Mouse (Mus musculus) neural tube, embryonic 14.5 days (tissue): ENCODE results near the gene Mcrip2. TPM values are rescaled to one million over a fixed set of nuclear protein-coding genes. Genes with fewer than 3 reads are reported as not detected.

Experiments used
- ATAC-seq: fragments of 200-750 bp; cut with Nextera tagmentation; 2 replicates; pipeline ENCODE4 v1.8.0; 2017; ENCODE audit warnings: low read depth, mild to moderate bottlenecking, moderate TSS enrichment, moderate library complexity
- H3K27ac ChIP-seq: fragments of 300-500 bp; sonication (generic); 2 replicates; pipeline ENCODE4 v1.5.1; 2014; ENCODE audit warnings: low read depth, mild to moderate bottlenecking, control low read depth, low read length, moderate library complexity, mixed read lengths
- H3K27me3 ChIP-seq: fragments of 300-500 bp; sonication (generic); 2 replicates; pipeline ENCODE4 v1.6.1; 2014; ENCODE audit warnings: low read length; ENCODE audit not compliant: control insufficient read depth, insufficient read depth
- H3K36me3 ChIP-seq: fragments of 300-500 bp; sonication (generic); 2 replicates; pipeline ENCODE4 v1.6.1; 2014; ENCODE audit warnings: low read length, mixed read lengths; ENCODE audit not compliant: control insufficient read depth, insufficient read depth
- H3K4me1 ChIP-seq: fragments of 300-500 bp; sonication (generic); 2 replicates; pipeline ENCODE4 v1.6.1; 2014; ENCODE audit warnings: low read length; ENCODE audit not compliant: control insufficient read depth, insufficient read depth
- H3K4me2 ChIP-seq: fragments of 300-500 bp; sonication (generic); 2 replicates; pipeline ENCODE4 v1.6.1; 2014; ENCODE audit warnings: mild to moderate bottlenecking, low read depth, low read length, control low read depth
- H3K4me3 ChIP-seq: fragments of 300-500 bp; sonication (generic); 2 replicates; pipeline ENCODE4 v1.5.1; 2014; ENCODE audit warnings: low read depth, low read length, control low read depth, mixed read lengths
- H3K9ac ChIP-seq: fragments of 300-500 bp; sonication (generic); replicated peaks from 2 replicates; pipeline ENCODE4 v1.6.1; 2014; ENCODE audit warnings: low read depth, mild to moderate bottlenecking, control low read depth, low read length, mixed read lengths
- H3K9me3 ChIP-seq: fragments of 300-500 bp; sonication (generic); 2 replicates; pipeline ENCODE4 v1.6.1; 2016; ENCODE audit warnings: low read length; ENCODE audit not compliant: control insufficient read depth
- WGBS: fragments of 180-500 bp; shearing (Covaris S2); extraction: QIAGEN DNeasy Blood & Tissue Kit; methylation state at CpG from one replicate; pipeline ENCODE4 v1.1.7; 2014; 5-methylcytosine and 5-hydroxymethylcytosine counted together
- polyA plus RNA-seq: library from polyadenylated mRNA; unstranded; fragments of >200 nt; fragmentation: Nextera tagmentation; extraction: Ambion mirVana; gene quantifications from 2 replicates; pipeline ENCODE4 v1.2.1, GENCODE M21; 2014

Gene Mcrip2
- polyA plus RNA-seq, 1 experiment from 2014 or later = 22.4 TPM

DNA sequence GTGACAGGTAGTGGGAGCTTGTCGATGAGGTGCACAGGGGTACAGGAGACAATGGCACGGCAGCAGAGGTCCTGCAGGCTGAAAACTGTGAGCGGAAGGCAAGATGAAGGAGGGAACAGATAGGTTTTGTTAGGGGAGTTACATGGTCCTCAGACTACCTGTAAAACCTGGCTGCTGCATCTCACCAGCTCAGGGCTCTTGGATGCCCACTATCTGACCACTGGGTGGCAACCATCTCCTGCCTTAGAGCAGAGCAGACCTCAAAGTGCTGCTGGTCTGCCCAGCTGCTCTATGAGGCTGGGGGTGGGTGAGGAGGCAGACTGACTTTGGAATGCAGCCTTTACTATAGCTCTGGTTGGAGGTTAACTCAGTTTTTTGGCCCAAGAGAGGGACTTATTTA, 15.3 kb upstream of the Mcrip2 start:
- Histone ChIP-seq H3K36me3 (peaks cover 27% of the 10 kb centered on the region; the same call in 1 of the 2 replicates), H3K9me3 (no peaks in the 10 kb centered on the region), H3K4me3 (no peak overlapping the region), H3K27me3 (no peaks in the 10 kb centered on the region), H3K9ac (no peak overlapping the region), H3K4me1 (peaks cover 3% of the 10 kb centered on the region; the same call in 1 of the 2 replicates), H3K27ac (no peak overlapping the region), H3K4me2 (no peak overlapping the region)
- 95% methylated on average over 3 of the region's 3 CpGs for WGBS
- ATAC-seq = no peak

DNA sequence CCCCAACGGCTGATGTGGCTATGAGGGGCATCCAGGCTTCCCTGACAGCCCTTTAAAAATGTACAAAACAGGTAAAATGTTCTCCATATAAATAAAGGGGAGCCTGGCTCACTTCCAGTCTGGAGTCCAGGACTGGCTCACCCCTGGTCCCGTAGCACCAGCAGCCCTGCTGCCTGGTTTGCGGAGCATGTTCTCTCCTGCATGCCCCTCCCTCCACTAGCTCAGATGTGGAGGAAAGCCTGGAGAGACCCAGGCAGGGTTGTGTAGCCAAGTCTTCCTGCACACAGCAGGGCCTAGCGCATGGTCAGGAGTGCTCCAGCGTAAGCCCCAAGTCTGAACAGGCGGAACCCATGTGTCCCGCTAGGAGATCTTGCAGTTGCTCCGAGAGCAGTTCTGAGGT, 14.7 kb upstream of the Mcrip2 start:
- WGBS = 87% methylated on average over 8 of the region's 8 CpGs
- Histone ChIP-seq H3K4me2 (no peak overlapping the region), H3K9me3 (no peaks in the 10 kb centered on the region), H3K4me1 (peaks cover 3% of the 10 kb centered on the region; the same call in 1 of the 2 replicates), H3K27ac (no peak overlapping the region), H3K9ac (no peak overlapping the region), H3K27me3 (no peaks in the 10 kb centered on the region), H3K36me3 (peaks cover 27% of the 10 kb centered on the region; the same call in 1 of the 2 replicates), H3K4me3 (no peak overlapping the region)
- no peak for ATAC-seq

DNA sequence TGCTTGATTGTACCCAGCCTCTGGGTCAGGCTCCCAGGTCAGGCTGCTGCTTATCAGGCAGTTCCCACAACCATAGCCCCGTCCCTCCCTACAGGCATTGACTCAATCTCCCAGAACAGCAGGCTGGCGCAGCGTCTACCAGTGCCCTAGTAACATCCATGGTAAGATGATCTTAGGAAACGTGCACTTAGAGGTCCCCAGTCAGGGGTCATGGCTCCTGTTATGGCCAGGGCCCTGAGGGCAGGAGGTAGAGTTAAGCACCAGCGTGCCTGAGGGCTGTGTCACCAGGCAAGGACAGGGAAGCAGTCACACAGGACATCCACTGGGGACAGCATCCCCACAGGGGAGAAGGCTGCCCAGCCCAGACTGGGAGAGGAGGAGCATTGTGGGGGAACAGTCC, 13.7 kb upstream of the Mcrip2 start:
- H3K27me3 ChIP-seq = no peaks in the 10 kb centered on the region
- no peak overlapping the region for H3K4me3 ChIP-seq
- 40% methylated on average over 5 of the region's 5 CpGs for WGBS
- no peaks in the 10 kb centered on the region for H3K9me3 ChIP-seq
- no peak for ATAC-seq
- H3K4me2 ChIP-seq = no peak overlapping the region
- H3K36me3 ChIP-seq = peaks cover 24% of the 10 kb centered on the region
- H3K9ac ChIP-seq = no peak overlapping the region
- peaks cover 3% of the 10 kb centered on the region; the same call in 1 of the 2 replicates for H3K4me1 ChIP-seq
- H3K27ac ChIP-seq = no peak overlapping the region

DNA sequence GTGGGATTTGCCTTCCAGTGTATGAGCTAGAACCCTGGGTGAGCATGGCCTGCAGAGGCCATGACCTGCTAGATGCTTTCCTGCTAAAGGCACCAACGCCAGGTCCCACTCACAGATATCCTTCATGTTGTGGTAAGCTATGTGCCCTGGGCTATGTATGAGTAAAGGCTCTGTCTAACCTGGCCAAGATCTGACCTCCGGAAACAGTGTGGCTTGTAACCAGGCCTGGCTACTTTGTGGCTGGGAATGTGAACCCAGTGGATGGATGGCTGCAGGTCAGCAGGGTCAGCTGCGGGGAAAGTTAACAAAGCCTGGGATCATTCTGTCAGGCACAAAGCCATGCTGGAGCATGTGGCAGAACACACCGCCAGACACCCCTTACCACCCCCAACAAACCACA, 13.1 kb upstream of the Mcrip2 start:
- no peak overlapping the region for H3K4me3 ChIP-seq
- no peak overlapping the region for H3K27ac ChIP-seq
- H3K9me3 ChIP-seq = no peaks in the 10 kb centered on the region
- peaks cover 3% of the 10 kb centered on the region; the same call in 1 of the 2 replicates for H3K4me1 ChIP-seq
- H3K36me3 ChIP-seq = peaks cover 24% of the 10 kb centered on the region
- no peak for ATAC-seq
- no peaks in the 10 kb centered on the region for H3K27me3 ChIP-seq
- WGBS = 13% methylated on average over 4 of the region's 4 CpGs
- no peak overlapping the region for H3K4me2 ChIP-seq
- H3K9ac ChIP-seq = no peak overlapping the region

DNA sequence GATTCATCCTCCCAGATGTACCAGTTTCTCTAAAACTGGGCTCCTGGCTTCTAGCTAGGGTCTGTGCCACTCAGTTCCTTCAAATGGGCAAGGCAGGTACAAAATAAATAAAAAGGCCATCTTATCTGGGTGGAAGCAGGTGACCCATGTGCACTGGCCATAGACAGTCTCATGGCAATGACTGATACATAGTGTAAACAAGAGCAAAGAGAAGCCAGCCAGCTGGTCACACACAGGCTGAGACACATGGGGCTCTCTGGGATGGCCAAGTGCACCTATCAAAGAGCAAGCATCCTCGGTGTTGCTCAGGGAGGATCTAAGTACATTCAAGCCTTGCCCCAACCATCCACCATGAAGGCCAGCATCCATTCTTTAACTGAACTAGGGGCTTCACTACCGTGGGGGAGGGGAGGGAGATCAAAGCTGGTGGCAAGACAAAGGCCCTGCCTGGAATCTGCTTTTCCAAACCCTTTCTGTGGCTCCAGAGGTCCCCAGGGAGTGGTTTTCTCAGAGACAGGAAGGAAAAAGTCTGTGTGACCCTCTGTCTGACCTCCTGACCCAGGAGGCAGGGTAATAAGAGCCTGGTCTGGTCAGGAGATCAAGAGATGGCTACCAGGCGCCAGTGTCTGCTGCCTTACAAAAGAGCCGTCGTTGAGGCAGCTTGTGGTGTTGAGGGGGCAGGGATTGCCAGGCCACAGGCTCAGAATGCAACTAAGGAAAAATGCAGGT, 12.5 kb upstream of the Mcrip2 start:
- ATAC-seq = no peak
- peaks cover 24% of the 10 kb centered on the region for H3K36me3 ChIP-seq
- H3K4me3 ChIP-seq = no peak overlapping the region
- no peak overlapping the region for H3K4me2 ChIP-seq
- H3K9me3 ChIP-seq = no peaks in the 10 kb centered on the region
- H3K9ac ChIP-seq = no peak overlapping the region
- H3K27me3 ChIP-seq = no peaks in the 10 kb centered on the region
- no peak overlapping the region for H3K27ac ChIP-seq
- 4% methylated on average over 5 of the region's 5 CpGs for WGBS
- H3K4me1 ChIP-seq = peaks cover 8% of the 10 kb centered on the region

DNA sequence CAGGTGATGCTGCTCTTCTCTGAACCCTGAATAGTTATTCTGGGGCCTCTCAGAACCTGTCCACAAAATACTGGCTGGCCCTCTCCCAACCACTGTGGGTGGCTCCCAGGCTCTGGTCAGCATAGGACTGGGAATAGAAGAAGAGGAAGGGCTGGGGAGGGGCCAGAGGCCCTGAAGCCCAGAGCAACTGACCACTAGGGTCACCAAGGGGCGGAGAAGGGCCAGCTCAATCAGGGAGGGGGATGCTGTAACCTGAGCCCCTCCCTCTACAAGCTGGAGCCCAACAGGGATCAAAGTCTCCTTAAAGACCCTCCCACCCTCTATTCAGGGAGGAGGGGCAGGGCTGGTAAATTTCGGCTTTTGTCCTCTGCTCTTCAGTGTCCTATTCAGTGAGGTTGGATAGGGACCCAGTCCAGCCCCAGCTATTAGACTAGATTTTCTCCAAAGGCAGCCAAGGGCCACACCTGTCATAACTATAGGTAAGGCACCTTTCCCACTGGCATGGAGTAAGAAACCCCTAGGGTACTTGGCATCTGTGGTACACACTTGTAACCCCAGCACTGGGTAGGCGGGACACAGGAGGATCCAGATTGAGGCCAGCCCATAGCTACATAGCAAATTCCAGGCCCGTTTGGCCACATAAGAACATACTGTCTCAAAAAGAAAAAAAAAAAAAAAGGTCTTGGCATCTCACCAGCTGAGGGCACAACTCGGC, 11.8 kb upstream of the Mcrip2 start, which contains the start of gene Wfikkn1:
Wfikkn1 (minus strand) TSS at position 663 of the 715 bp plus-strand sequence.
- ATAC-seq = no peak
- no peak within 1 kb of the TSS for H3K4me3 ChIP-seq
- 16% methylated on average over 5 of the region's 5 CpGs for WGBS
- H3K4me1 ChIP-seq = peaks cover 10% of the 10 kb centered on the region
- H3K9me3 ChIP-seq = no peaks in the 10 kb centered on the region
- peaks cover 24% of the 10 kb centered on the region for H3K36me3 ChIP-seq
- no peak within 1 kb of the TSS for H3K9ac ChIP-seq
- no peak within 1 kb of the TSS for H3K4me2 ChIP-seq
- H3K27me3 ChIP-seq = no peaks in the 10 kb centered on the region
- 0 out of 2 replicates have a peak within 1 kb of the TSS, but pooled peaks have one; percentile 22 for H3K27ac ChIP-seq

DNA sequence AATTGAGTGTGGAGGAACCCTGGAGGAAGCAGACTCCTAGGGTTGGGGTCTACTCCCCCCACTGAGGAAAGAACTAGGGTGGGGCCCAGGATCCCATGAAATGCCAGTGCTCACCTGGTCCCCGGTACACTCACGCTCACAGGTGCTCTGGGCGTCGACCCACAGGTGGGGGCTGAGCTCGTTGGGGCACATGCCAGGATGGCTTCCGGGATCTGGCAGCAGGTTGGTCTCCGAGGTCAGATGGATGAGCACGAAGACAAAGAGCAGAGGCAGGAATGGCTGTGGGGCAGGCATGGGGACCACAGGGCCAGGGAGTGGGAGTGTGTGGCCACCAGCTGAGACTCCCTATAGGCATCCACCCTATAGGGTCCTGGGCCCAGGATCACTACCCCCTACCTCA, 11.2 kb upstream of the Mcrip2 start:
- Histone ChIP-seq H3K4me2 (no peak overlapping the region), H3K27ac (no peak overlapping the region), H3K4me3 (no peak overlapping the region), H3K4me1 (peaks cover 10% of the 10 kb centered on the region), H3K36me3 (peaks cover 20% of the 10 kb centered on the region), H3K9ac (no peak overlapping the region), H3K27me3 (no peaks in the 10 kb centered on the region), H3K9me3 (no peaks in the 10 kb centered on the region)
- no peak for ATAC-seq
- WGBS = 50% methylated on average over 8 of the region's 8 CpGs

DNA sequence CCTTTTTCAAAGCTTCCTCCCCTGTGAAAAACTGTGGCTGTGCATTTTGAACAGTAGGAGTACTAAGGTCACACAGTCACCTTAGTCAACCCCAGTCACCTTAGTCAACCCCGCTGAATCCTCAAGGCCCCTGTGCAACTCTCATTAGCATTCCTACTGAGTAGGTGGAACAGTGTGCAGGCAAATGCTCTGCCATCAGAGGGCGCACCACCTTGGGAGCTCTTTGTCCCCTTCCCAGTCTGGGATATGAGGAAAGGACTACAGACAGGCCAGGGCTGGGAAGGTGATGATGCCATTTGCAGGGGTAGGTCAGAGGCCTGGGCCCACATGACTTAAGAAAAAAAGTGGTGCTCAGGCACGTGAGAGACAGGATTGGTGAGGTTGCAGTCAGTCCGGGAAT, 10.7 kb upstream of the Mcrip2 start:
- Histone ChIP-seq H3K27me3 (no peaks in the 10 kb centered on the region), H3K9ac (no peak overlapping the region), H3K27ac (no peak overlapping the region), H3K36me3 (peaks cover 15% of the 10 kb centered on the region), H3K4me3 (no peak overlapping the region), H3K9me3 (no peaks in the 10 kb centered on the region), H3K4me2 (no peak overlapping the region), H3K4me1 (peaks cover 10% of the 10 kb centered on the region)
- no peak for ATAC-seq
- WGBS = 38% methylated on average over 4 of the region's 4 CpGs

DNA sequence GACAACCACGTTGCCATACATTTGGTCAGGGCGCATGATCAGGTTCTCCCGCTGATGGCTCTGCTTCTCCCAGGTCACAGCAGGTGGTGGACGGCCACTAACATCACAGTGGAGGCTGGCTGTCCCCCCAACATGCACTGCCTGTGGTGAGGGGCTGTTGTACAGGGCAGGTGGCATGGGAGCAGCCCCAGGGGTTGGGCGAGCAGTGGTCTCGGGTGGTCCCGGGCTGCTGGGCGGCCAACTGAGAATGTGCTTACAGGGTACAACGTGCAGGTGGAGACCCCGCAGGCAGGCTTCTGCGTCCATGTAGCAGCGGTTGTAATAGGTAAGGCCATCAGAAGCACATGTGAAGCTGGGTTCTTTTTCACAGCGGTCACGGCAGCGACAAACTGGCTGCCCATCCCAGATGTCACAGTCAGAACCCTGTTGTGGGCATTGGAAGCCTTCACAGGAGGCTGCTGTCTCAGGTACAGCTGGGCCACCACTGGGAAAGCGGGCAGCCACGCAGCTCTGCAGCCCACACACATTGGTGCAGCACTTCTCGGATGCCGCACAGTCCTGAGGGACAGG, 10.1 kb upstream of the Mcrip2 start:
- Histone ChIP-seq H3K27ac (no peak overlapping the region), H3K4me3 (no peak overlapping the region), H3K4me1 (peaks cover 14% of the 10 kb centered on the region), H3K9ac (no peak overlapping the region), H3K27me3 (no peaks in the 10 kb centered on the region), H3K4me2 (no peak overlapping the region), H3K36me3 (peaks cover 15% of the 10 kb centered on the region), H3K9me3 (no peaks in the 10 kb centered on the region)
- WGBS = 87% methylated on average over 19 of the region's 19 CpGs
- no peak for ATAC-seq
